Mouse (Mus musculus): ENCODE measurements around the gene Chrm1.

The Chrm1 gene

GRCm38 (mm10) chr19:8663360-8663839 lies at the start of gene Chrm1:
Gene Chrm1, plus strand, starts transcription at chr19:8663789.
- no peak for DNase-seq (ENCODE audit: low spot score in 2 of 2)

GRCm38 (mm10) chr19:8614343-8614742 lies 49.2 kb upstream of the Chrm1 start:
- no peak for DNase-seq (ENCODE audit: low spot score in 2 of 2)

- no peak for DNase-seq (ENCODE audit: low spot score in 2 of 2)
Observed at GRCm38 (mm10) chr19:8616314-8616713, 47.3 kb upstream of the Chrm1 start.

GRCm38 (mm10) chr19:8617904-8618303 lies 45.7 kb upstream of the Chrm1 start, which contains the start of gene Slc22a6:
Gene Slc22a6, plus strand, starts transcription at chr19:8618039.
- DNase-seq (ENCODE audit: low spot score in 2 of 2), result no peak

- no peak for DNase-seq (ENCODE audit: low spot score in 2 of 2)
Observed at GRCm38 (mm10) chr19:8621098-8621497, 42.5 kb upstream of the Chrm1 start.

- no peak for DNase-seq (ENCODE audit: low spot score in 2 of 2)
Observed at GRCm38 (mm10) chr19:8630249-8630648, 33.3 kb upstream of the Chrm1 start.

GRCm38 (mm10) chr19:8630826-8631225 lies 32.8 kb upstream of the Chrm1 start:
- no peak for DNase-seq (ENCODE audit: low spot score in 2 of 2)

GRCm38 (mm10) chr19:8632029-8632428 lies 31.6 kb upstream of the Chrm1 start:
- DNase-seq (ENCODE audit: low spot score in 2 of 2), result no peak

GRCm38 (mm10) chr19:8642086-8642485 lies 21.5 kb upstream of the Chrm1 start:
- no peak for DNase-seq (ENCODE audit: low spot score in 2 of 2)

- no peak for DNase-seq (ENCODE audit: low spot score in 2 of 2)
Observed at GRCm38 (mm10) chr19:8646393-8646792, 17.2 kb upstream of the Chrm1 start.

- no peak for DNase-seq (ENCODE audit: low spot score in 2 of 2)
Observed at GRCm38 (mm10) chr19:8655833-8656232, 7.8 kb upstream of the Chrm1 start.

GRCm38 (mm10) chr19:8656341-8656740 lies 7.2 kb upstream of the Chrm1 start:
- DNase-seq (ENCODE audit: low spot score in 2 of 2), result no peak

GRCm38 (mm10) chr19:8661821-8662307 lies 1.7 kb upstream of the Chrm1 start:
- DNase-seq (ENCODE audit: low spot score in 2 of 2), result no peak

GRCm38 (mm10) chr19:8662337-8662736 lies 1.3 kb upstream of the Chrm1 start:
- peak in 1 of 2 experiments; percentile 29 for DNase-seq (ENCODE audit: low spot score in 2 of 2)

- no peak for DNase-seq (ENCODE audit: low spot score in 2 of 2)
Observed at GRCm38 (mm10) chr19:8663911-8664421, 377 bp downstream of the Chrm1 start.

- no peak for DNase-seq (ENCODE audit: low spot score in 2 of 2)
Observed at GRCm38 (mm10) chr19:8664859-8665258, 1.3 kb downstream of the Chrm1 start.

GRCm38 (mm10) chr19:8665746-8666145 lies 2.2 kb downstream of the Chrm1 start:
- DNase-seq (ENCODE audit: low spot score in 2 of 2), result no peak

- DNase-seq (ENCODE audit: low spot score in 2 of 2), result no peak
Observed at GRCm38 (mm10) chr19:8672859-8673258, 9.3 kb downstream of the Chrm1 start.

- DNase-seq (ENCODE audit: low spot score in 2 of 2), result no peak
Observed at GRCm38 (mm10) chr19:8673336-8674063, 9.9 kb downstream of the Chrm1 start.

- no peak for DNase-seq (ENCODE audit: low spot score in 2 of 2)
Observed at GRCm38 (mm10) chr19:8679031-8679779, 15.6 kb downstream of the Chrm1 start.

- DNase-seq (ENCODE audit: low spot score in 2 of 2), result no peak
Observed at GRCm38 (mm10) chr19:8681633-8682362, 18.2 kb downstream of the Chrm1 start.

- DNase-seq (ENCODE audit: low spot score in 2 of 2), result peak in 1 of 2 experiments; percentile 53
Observed at GRCm38 (mm10) chr19:8682996-8683395, 19.4 kb downstream of the Chrm1 start.

All from spleen, postnatal 14 days (tissue).